Mouse (Mus musculus) CH12.LX (cell line): ENCODE results near the gene Foxa2. TPM values are rescaled to one million over a fixed set of nuclear protein-coding genes. Genes with fewer than 3 reads are reported as not detected.

Experiments used
- DNase-seq: peaks from one replicate; pipeline ENCODE4 v3.0.0-alpha.2; 2013; ENCODE audit errors: extremely low read depth
- H3K27ac ChIP-seq: 2 replicates; pipeline ENCODE4 v1.5.1; 2012; ENCODE audit warnings: low read depth, mild to moderate bottlenecking, control low read depth, moderate library complexity; ENCODE audit not compliant: insufficient read depth
- H3K27me3 ChIP-seq: replicated peaks from 2 replicates; pipeline ENCODE3; 2012; ENCODE audit warnings: inconsistent platforms
- H3K36me3 ChIP-seq, 2 experiments: replicated peaks in 1 of 2; 2 replicates each; pipeline versions ENCODE3 to v1.6.1; 2012; ENCODE audit warnings: inconsistent platforms in 1 of 2, low read length in 1 of 2, mild to moderate bottlenecking in 1 of 2, mixed read lengths in 1 of 2, moderate library complexity in 1 of 2; ENCODE audit not compliant: control insufficient read depth in 1 of 2, insufficient read depth in 1 of 2
- H3K4me1 ChIP-seq, 2 experiments: 2 replicates each; pipeline ENCODE4 v1.6.1; 2012; ENCODE audit warnings: inconsistent platforms in 1 of 2, moderate library complexity in 1 of 2; ENCODE audit not compliant: insufficient read depth in 2 of 2, control insufficient read depth in 1 of 2
- H3K4me2 ChIP-seq: 2 replicates; pipeline ENCODE4 v1.6.1; 2012; ENCODE audit warnings: low read depth, mild to moderate bottlenecking, control low read depth; ENCODE audit not compliant: poor library complexity, insufficient read depth, severe bottlenecking
- H3K4me3 ChIP-seq, 3 experiments: fragments of 150-350 bp in 1 of 3; sonication (generic) in 1 of 3; replicated peaks in 1 of 3; 2 replicates each; pipeline versions ENCODE3 to v1.5.1; 2011 to 2012; ENCODE audit warnings: low read depth in 2 of 3, low read length in 2 of 3, mild to moderate bottlenecking in 2 of 3, moderate library complexity in 2 of 3, control low read depth in 1 of 3, improper control_type of control experiment in 1 of 3, inconsistent platforms in 1 of 3, mixed read lengths in 1 of 3; ENCODE audit not compliant: poor library complexity in 1 of 3
- H3K79me2 ChIP-seq: replicated peaks from 2 replicates; pipeline ENCODE4 v1.6.1; 2012; ENCODE audit warnings: mild to moderate bottlenecking, moderate library complexity; ENCODE audit not compliant: control insufficient read depth, poor library complexity, insufficient read depth, severe bottlenecking; ENCODE audit errors: extremely low read depth
- H3K9ac ChIP-seq: 2 replicates; pipeline ENCODE4 v1.6.1; 2012; ENCODE audit warnings: low read depth, mild to moderate bottlenecking, control low read depth, moderate library complexity; ENCODE audit not compliant: insufficient read depth
- H3K9me3 ChIP-seq: replicated peaks from 2 replicates; pipeline ENCODE3; 2012; ENCODE audit warnings: low read length, inconsistent platforms, mixed read lengths
- CHD1 ChIP-seq: IDR thresholded peaks from 2 replicates; pipeline ENCODE4 v1.6.1; 2012; ENCODE audit warnings: low read depth, low read length, improper control_type of control experiment, inconsistent platforms
- EP300 ChIP-seq: IDR thresholded peaks from 2 replicates; pipeline ENCODE4 v1.6.1; 2011; ENCODE audit warnings: low read length, improper control_type of control experiment
- HCFC1 ChIP-seq: IDR thresholded peaks from 2 replicates; pipeline ENCODE4 v1.6.1; 2012; ENCODE audit warnings: low read depth, mild to moderate bottlenecking, inconsistent platforms, low read length, improper control_type of control experiment
- IRF4 ChIP-seq: IDR thresholded peaks from 2 replicates; pipeline ENCODE4 v1.6.1; 2014; ENCODE audit warnings: low read depth, mild to moderate bottlenecking, inconsistent platforms, low read length, improper control_type of control experiment
- JUND ChIP-seq: conservative IDR thresholded peaks from 2 replicates; pipeline ENCODE4 v1.6.1; 2011; ENCODE audit warnings: low read depth, low read length, improper control_type of control experiment
- KAT2A ChIP-seq: IDR thresholded peaks from 2 replicates; pipeline ENCODE4 v1.6.1; 2012; ENCODE audit warnings: low read length, improper control_type of control experiment, inconsistent platforms; ENCODE audit not compliant: insufficient replicate concordance
- MAX ChIP-seq: IDR thresholded peaks from 2 replicates; pipeline ENCODE4 v1.6.1; 2011; ENCODE audit warnings: low read length, improper control_type of control experiment
- MAZ ChIP-seq: IDR thresholded peaks from 2 replicates; pipeline ENCODE4 v1.6.1; 2012; ENCODE audit warnings: low read depth, mild to moderate bottlenecking, inconsistent platforms, low read length, improper control_type of control experiment, moderate library complexity
- MEF2A ChIP-seq: IDR thresholded peaks from 2 replicates; pipeline ENCODE4 v1.6.1; 2014; ENCODE audit warnings: low read depth, mild to moderate bottlenecking, inconsistent platforms, low read length, improper control_type of control experiment, borderline replicate concordance
- NRF1 ChIP-seq: IDR thresholded peaks from 2 replicates; pipeline ENCODE4 v1.6.1; 2014; ENCODE audit warnings: low read depth, mild to moderate bottlenecking, inconsistent platforms, low read length, improper control_type of control experiment, moderate library complexity
- RAD21 ChIP-seq: IDR thresholded peaks from 2 replicates; pipeline ENCODE4 v1.6.1; 2011; ENCODE audit warnings: low read depth, mild to moderate bottlenecking, low read length, improper control_type of control experiment, moderate library complexity
- RCOR1 ChIP-seq: conservative IDR thresholded peaks from 2 replicates; pipeline ENCODE4 v1.6.1; 2012; ENCODE audit warnings: low read depth, mild to moderate bottlenecking, inconsistent platforms, low read length, improper control_type of control experiment
- SMC3 ChIP-seq: IDR thresholded peaks from 2 replicates; pipeline ENCODE4 v1.6.1; 2011; ENCODE audit warnings: low read depth, low read length, improper control_type of control experiment
- TCF12 ChIP-seq: IDR thresholded peaks from 2 replicates; pipeline ENCODE4 v1.6.1; 2014; ENCODE audit warnings: low read depth, mild to moderate bottlenecking, inconsistent platforms, low read length, improper control_type of control experiment
- USF1 ChIP-seq: IDR thresholded peaks from 2 replicates; pipeline ENCODE4 v1.6.1; 2014; ENCODE audit warnings: low read depth, mild to moderate bottlenecking, inconsistent platforms, low read length, improper control_type of control experiment
- USF2 ChIP-seq: conservative IDR thresholded peaks from 2 replicates; pipeline ENCODE4 v1.6.1; 2011; ENCODE audit warnings: low read depth, low read length, improper control_type of control experiment
- ZC3H11A ChIP-seq: IDR thresholded peaks from 2 replicates; pipeline ENCODE4 v1.6.1; 2012; ENCODE audit warnings: low read depth, mild to moderate bottlenecking, inconsistent platforms, low read length, improper control_type of control experiment
- ZKSCAN1 ChIP-seq: IDR thresholded peaks from 2 replicates; pipeline ENCODE4 v1.6.1; 2012; ENCODE audit warnings: low read depth, inconsistent platforms, low read length, improper control_type of control experiment, borderline replicate concordance
- ZNF384 ChIP-seq: IDR thresholded peaks from 2 replicates; pipeline ENCODE4 v1.6.1; 2012; ENCODE audit warnings: low read depth, low read length, improper control_type of control experiment, inconsistent platforms
- dilution Hi-C: fragments of 300-500 bp; cut with MboI; formaldehyde crosslinking; loops from 2 replicates; pipeline ENCODE4 v1.14.3; 2020; ENCODE audit warnings: low sequenced_read_pairs; ENCODE audit not compliant: extremely low pct_unique_long_range_greater_than_20kb, extremely low pct_ligation_motif_present
- in situ Hi-C: fragments of 300-500 bp; cut with MboI; formaldehyde crosslinking; loops from 3 replicates; pipeline ENCODE4 v1.14.3; 2019; ENCODE audit warnings: low sequenced_read_pairs, low pct_ligation_motif_present, low pct_unique_long_range_greater_than_20kb, mixed read lengths
- polyA plus RNA-seq: library from polyadenylated mRNA; unstranded; fragments of >175 nt; gene quantifications from 2 replicates; pipeline ENCODE4 v1.2.1, GENCODE M21; 2012; ENCODE audit warnings: low read depth; ENCODE audit not compliant: insufficient read length
- total RNA-seq, 2 experiments: library from RNA; depleted of rRNA; stranded (reverse); fragments of 300-350 nt in 1 of 2; fragments of >200 nt in 1 of 2; gene quantifications; 2 replicates each; pipeline ENCODE4 v1.2.3; 2012 to 2014

Foxa2 gene
- total and polyA plus RNA-seq, 3 experiments, result not detected

DNA sequence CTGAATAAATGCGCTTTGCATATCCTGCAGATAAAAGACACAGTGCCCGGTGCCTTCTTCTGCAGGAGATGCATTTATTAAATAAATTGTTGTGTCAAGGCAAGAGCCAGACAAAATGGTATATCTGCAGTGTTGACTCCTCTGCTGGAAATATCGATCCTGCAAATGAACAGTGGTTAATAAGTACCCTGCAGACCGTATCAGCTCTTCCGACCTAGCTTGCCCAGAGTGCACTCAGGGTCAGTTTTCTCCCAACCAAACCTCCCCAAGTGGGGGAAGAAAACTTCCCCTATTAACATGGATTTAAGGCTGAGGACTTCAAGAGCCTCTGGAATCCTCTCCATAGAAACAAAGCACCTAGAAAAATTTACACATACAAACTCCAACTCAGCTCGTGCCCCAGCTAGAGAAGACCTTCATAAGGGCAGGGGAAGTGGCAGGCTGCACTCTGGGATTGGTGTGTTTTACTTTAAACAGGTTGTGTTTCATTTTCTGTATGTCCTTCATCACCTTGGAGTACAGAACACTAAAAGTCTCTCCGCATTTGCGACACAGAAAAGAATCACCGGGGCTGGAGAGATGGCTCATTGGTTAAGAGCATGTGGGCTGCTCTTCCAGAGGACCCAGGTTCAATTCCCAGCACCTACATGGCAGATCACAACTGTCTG lies 22.4 kb downstream of the Foxa2 start:
- Histone ChIP-seq H3K4me2 (no peak overlapping the region), H3K4me3 (no peak overlapping the region), H3K79me2 (no peaks in the 10 kb centered on the region), H3K4me1 (no peaks in the 10 kb centered on the region), H3K27me3 (peaks cover 67% of the 10 kb centered on the region), H3K36me3 (no peaks in the 10 kb centered on the region), H3K9ac (no peak overlapping the region), H3K9me3 (no peaks in the 10 kb centered on the region), H3K27ac (no peak overlapping the region)
- dilution Hi-C loops (no loop called here), in situ Hi-C loops (no loop called here)
- no peak for TF ChIP-seq USF1
- no peak for TF ChIP-seq USF2
- no peak for TF ChIP-seq RAD21
- no peak for TF ChIP-seq IRF4
- TF ChIP-seq MAX, result no peak
- TF ChIP-seq NRF1, result no peak
- no peak for TF ChIP-seq CHD1
- no peak for TF ChIP-seq EP300
- TF ChIP-seq RCOR1, result no peak
- TF ChIP-seq MEF2A, result no peak
- no peak for TF ChIP-seq ZNF384
- TF ChIP-seq SMC3, result no peak
- TF ChIP-seq HCFC1, result no peak
- no peak for TF ChIP-seq KAT2A
- no peak for TF ChIP-seq TCF12
- no peak for TF ChIP-seq JUND
- no peak for DNase-seq

DNA sequence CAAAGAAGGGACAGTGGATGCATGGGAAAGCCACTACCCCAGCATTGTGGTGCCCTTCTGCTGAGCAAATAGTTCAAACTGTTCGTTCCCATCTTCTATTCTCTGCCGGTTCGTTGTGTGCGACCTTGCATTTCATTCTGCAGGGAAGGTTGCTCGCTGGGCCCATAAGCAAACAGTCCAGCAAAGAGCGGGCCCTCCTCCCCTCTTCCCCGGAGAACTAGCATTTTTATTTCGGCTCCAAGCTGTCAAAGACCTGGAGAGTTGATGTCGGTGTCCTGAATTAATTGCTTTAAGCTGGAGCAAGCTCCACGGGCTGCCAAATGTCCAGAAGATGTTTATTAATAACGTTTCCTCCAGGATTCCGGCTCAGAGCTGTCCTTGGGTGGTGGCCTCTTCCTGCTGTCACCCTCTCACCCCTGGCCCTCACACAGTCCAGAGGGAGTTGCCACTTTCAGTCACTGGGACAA lies 23.4 kb downstream of the Foxa2 start:
- no peaks in the 10 kb centered on the region for H3K79me2 ChIP-seq
- no peaks in the 10 kb centered on the region for H3K4me1 ChIP-seq
- no peak overlapping the region for H3K27ac ChIP-seq
- in situ Hi-C loops, result no loop called here
- dilution Hi-C loops, result no loop called here
- DNase-seq, result no peak
- H3K36me3 ChIP-seq, result no peaks in the 10 kb centered on the region
- no peak overlapping the region for H3K9ac ChIP-seq
- no peak for TF ChIP-seq ZKSCAN1
- no peak for TF ChIP-seq SMC3
- TF ChIP-seq EP300, result no peak
- TF ChIP-seq TCF12, result no peak
- no peak for TF ChIP-seq USF2
- no peak for TF ChIP-seq MAZ
- TF ChIP-seq USF1, result no peak
- TF ChIP-seq ZC3H11A, result no peak
- no peak overlapping the region for H3K4me3 ChIP-seq
- peaks cover 70% of the 10 kb centered on the region for H3K27me3 ChIP-seq
- no peaks in the 10 kb centered on the region for H3K9me3 ChIP-seq
- no peak overlapping the region for H3K4me2 ChIP-seq
